Mouse (Mus musculus) heart, embryonic 16.5 days (tissue): Measurements from ENCODE around the gene Ttc25. TPM values are rescaled to one million over a fixed set of nuclear protein-coding genes. Genes with fewer than 3 reads are reported as not detected.
A peak's percentile ranks its signal among the peaks of the same experiment; 100 is the strongest.
"Not testable (repeated sequence)": the region's sequence is repeated elsewhere in the genome, so short reads cannot be mapped to it uniquely, and the experiment has no call there.

Source experiments
- ATAC-seq: fragments of 200-750 bp; cut with Nextera tagmentation; replicated peaks from 2 replicates; pipeline ENCODE4 v1.8.0; 2017; ENCODE audit warnings: moderate number of reproducible peaks; ENCODE audit not compliant: insufficient read depth, low FRiP score; ENCODE audit errors: extremely low read depth
- H3K27ac ChIP-seq: fragments of 300-500 bp; sonication (generic); 2 replicates; pipeline ENCODE4 v1.5.1; 2014; ENCODE audit warnings: mild to moderate bottlenecking, low read length, control low read depth, moderate library complexity
- H3K27me3 ChIP-seq: fragments of 300-500 bp; sonication (generic); 2 replicates; pipeline ENCODE4 v1.6.1; 2014; ENCODE audit warnings: low read length, mixed read lengths; ENCODE audit not compliant: control insufficient read depth, insufficient read depth
- H3K36me3 ChIP-seq: fragments of 300-500 bp; sonication (generic); 2 replicates; pipeline ENCODE4 v1.6.1; 2014; ENCODE audit not compliant: control insufficient read depth, insufficient read depth
- H3K4me1 ChIP-seq: fragments of 300-500 bp; sonication (generic); 2 replicates; pipeline ENCODE4 v1.6.1; 2014; ENCODE audit warnings: low read length, mixed read lengths; ENCODE audit not compliant: control insufficient read depth, insufficient read depth
- H3K4me2 ChIP-seq: fragments of 300-500 bp; sonication (generic); 2 replicates; pipeline ENCODE4 v1.6.1; 2014; ENCODE audit warnings: low read depth, mild to moderate bottlenecking, control low read depth, low read length
- H3K4me3 ChIP-seq: fragments of 300-500 bp; sonication (generic); 2 replicates; pipeline ENCODE4 v1.5.1; 2014; ENCODE audit warnings: mild to moderate bottlenecking, control low read depth, low read length
- H3K9ac ChIP-seq: fragments of 300-500 bp; sonication (generic); 2 replicates; pipeline ENCODE4 v1.6.1; 2014; ENCODE audit warnings: low read length, control low read depth
- H3K9me3 ChIP-seq: fragments of 300-500 bp; sonication (generic); replicated peaks from 2 replicates; pipeline ENCODE4 v1.6.1; 2016; ENCODE audit warnings: low read length; ENCODE audit not compliant: control insufficient read depth
- WGBS: fragments of 180-500 bp; shearing (Covaris S2); extraction: QIAGEN DNeasy Blood & Tissue Kit; methylation state at CpG from one replicate; pipeline ENCODE4 v1.1.7; 2014; 5-methylcytosine and 5-hydroxymethylcytosine counted together
- polyA plus RNA-seq: library from polyadenylated mRNA; unstranded; fragments of >200 nt; fragmentation: Nextera tagmentation; extraction: Ambion mirVana; gene quantifications from 2 replicates; pipeline ENCODE4 v1.2.1, GENCODE M21; 2015

The Ttc25 gene
- polyA plus RNA-seq, 1 experiment from 2014 or later = 0.85 TPM

DNA sequence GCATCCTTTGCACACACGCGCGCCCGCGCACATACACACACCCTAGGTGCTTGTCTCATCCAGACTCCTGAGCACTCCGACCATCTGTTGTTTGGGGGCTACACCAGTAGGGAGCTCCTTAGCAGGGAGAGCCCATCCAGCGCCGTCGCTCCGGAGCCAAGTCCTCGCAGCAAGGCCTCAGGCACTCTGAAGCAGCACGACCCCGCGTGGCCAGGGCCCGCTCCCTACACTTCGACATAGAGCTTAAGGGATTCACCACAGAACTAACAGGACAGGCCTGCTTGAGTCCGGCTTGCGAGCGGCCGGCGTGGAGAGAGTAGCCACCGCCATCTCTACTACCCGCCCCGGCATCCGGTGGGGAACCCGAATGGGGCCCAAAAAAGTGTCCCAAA, 18.3 kb upstream of the Ttc25 start:
- Histone ChIP-seq H3K27ac (peak overlapping the region; percentile 76), H3K4me2 (peak overlapping the region; percentile 70), H3K9ac (peak overlapping the region; percentile 76), H3K27me3 (no peaks in the 10 kb centered on the region), H3K36me3 (peaks cover 15% of the 10 kb centered on the region), H3K4me1 (peaks cover 32% of the 10 kb centered on the region), H3K9me3 (no peaks in the 10 kb centered on the region), H3K4me3 (peak overlapping the region; percentile 66)
- WGBS = under 1% methylated on average over 26 of the region's 26 CpGs
- peak; percentile 19 for ATAC-seq

DNA sequence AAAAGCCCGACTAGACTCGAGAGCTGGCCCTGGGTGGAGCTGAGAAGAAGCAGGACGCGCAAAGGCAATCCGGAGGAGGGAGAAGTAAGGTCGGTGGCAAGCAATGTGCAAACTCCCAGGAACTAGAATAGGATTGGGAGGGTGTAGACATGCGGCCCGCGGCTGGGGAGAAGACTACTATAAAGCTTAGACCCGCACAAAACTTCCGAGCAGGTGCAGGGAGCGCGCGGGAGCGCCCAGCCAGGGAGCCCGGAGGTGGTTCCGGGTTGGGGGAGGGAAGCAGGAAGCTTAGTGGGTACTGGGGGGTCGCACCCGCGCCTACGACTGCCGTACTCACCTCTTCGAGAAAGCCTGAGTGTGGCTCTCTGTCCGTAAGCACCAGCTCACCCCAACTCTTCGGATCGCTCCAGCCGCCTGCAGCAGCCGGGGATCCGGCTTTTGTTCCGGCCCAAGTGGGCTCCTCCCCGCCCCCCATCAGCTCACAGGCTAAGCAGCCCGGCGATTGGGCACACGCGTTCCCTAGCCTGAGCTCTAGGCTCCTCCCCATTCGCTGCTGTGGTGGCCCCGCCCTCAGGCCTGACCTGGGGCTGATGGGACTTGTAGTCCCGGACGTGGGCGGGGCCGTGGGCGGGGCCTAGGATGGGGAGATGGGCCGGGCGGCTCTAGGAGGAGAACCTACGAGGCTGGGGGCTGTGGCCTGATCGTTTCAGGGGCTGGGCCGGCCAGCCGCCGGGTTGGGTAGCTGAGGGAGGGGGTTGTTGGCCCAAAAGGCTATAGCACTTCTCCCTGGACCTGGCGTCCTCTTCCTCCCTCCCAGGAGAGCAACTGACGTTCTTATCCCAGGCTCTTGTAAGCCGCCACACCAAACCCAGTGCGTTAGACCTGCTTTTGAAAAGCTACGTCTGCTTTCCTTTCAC, 17.7 kb upstream of the Ttc25 start, which contains the start of gene Acly:
Gene Acly, minus strand, starts transcription at position 543 of the 917 bp plus-strand sequence.
- under 1% methylated on average over 54 of the region's 54 CpGs for whole genome bisulfite sequencing

DNA sequence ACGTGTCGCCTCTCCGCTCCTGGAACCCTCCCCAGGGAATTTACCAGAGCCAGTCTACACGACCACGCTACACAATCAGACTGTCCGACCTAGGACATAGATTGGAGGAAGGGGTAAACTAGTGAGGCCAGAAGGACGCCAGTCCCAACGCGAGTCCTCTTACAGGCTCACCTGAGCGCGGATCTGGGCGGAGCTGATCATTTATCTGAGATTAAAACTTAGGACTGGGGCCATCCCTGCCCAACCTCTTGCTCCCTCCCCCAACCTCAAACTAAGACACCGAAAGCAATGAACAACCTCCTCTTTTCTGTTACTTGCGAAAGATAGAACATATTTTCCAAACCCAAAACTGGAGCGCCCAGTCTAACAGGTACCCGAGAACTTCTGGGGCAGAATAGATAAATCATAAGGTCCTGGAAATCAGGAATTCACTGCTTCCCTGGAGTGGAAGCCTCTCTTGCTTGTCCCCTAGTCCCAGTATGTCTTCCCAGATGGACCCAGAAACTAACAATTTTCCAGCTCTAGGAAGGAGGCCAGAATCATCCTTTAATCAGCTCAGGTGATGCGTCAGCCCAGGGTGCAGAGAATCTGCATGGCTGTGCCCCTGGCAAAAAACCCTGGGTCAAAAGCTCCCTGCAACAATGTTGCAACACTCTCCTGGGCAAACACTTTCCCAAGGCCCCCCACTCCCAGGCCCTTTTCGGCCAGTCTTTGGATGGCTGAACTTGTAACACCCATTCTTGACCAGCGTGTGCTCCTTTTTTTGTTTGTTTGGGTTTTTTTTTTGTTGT, 16.8 kb upstream of the Ttc25 start:
- no peaks in the 10 kb centered on the region for H3K27me3 ChIP-seq
- 27% methylated on average over 19 of the region's 19 CpGs for WGBS
- no peaks in the 10 kb centered on the region for H3K9me3 ChIP-seq
- peak overlapping the region; percentile 67 for H3K27ac ChIP-seq
- ATAC-seq = peak; percentile 20; the same call in 1 of the 2 replicates
- peak overlapping the region; percentile 76 for H3K9ac ChIP-seq
- peak overlapping the region; percentile 66 for H3K4me3 ChIP-seq
- peaks cover 32% of the 10 kb centered on the region for H3K4me1 ChIP-seq
- H3K4me2 ChIP-seq = peak overlapping the region; percentile 70
- H3K36me3 ChIP-seq = peaks cover under 1% of the 10 kb centered on the region; the same call in 1 of the 2 replicates

More for the DNA sequence above, 17.7 kb upstream of the Ttc25 start, which contains the start of gene Acly:
- Histone ChIP-seq H3K9me3 (no peaks in the 10 kb centered on the region), H3K36me3 (peaks cover 9% of the 10 kb centered on the region), H3K27me3 (no peaks in the 10 kb centered on the region), H3K4me2 (peak within 1 kb of the TSS; percentile 70), H3K27ac (peak within 1 kb of the TSS; percentile 76), H3K4me3 (peak within 1 kb of the TSS; percentile 66), H3K4me1 (peaks cover 32% of the 10 kb centered on the region), H3K9ac (peak within 1 kb of the TSS; percentile 76)
- peak; percentile 100 for ATAC-seq

DNA sequence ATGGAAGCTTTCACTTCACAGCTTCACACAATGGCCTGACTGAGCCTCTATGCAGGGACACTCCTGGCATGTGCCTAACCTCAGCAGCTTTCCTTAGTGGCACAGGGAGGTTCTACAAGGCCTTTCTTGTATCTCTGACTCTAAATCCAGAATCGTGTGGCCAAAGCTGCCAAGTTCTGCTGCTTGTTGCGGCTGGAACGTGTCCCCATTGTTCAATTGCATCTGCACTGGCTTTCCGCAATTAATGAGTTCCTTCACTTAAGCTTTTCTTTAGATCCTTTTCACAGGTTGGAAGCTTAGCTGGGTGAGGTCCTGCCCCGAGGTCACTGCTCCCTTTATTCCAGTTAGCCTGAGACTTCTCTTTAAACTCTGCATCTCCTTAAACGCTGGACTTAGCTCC, 11.5 kb upstream of the Ttc25 start:
- Histone ChIP-seq H3K9me3 (no peaks in the 10 kb centered on the region), H3K4me2 (no peak overlapping the region), H3K4me3 (no peak overlapping the region), H3K9ac (no peak overlapping the region), H3K27ac (no peak overlapping the region), H3K27me3 (no peaks in the 10 kb centered on the region), H3K36me3 (no peaks in the 10 kb centered on the region), H3K4me1 (no peaks in the 10 kb centered on the region)
- 76% methylated on average over 6 of the region's 6 CpGs for WGBS
- no peak for ATAC-seq

DNA sequence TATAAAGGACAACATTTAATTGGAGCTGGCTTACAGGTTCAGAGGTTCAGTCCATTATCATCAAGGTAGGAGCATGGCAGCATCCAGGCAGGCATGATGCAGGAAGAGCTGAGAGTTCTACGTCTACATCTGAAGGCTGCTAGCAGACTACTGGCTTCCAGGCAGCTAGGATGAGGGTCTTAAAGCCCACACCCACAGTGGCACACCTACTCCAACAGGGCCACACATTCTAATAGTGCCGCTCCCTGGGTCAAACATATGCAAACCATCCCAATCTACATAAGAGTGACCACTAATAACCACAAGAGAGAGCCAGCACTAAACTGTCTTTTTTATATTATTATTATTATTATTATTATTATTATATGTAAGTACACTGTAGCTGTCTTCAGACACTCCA, 11.0 kb upstream of the Ttc25 start:
- not testable (repeated sequence) for H3K4me3 ChIP-seq, H3K4me1 ChIP-seq, H3K9me3 ChIP-seq, H3K27ac ChIP-seq, H3K27me3 ChIP-seq, H3K36me3 ChIP-seq, H3K4me2 ChIP-seq, H3K9ac ChIP-seq, ATAC-seq
- WGBS = 83% methylated on average over 2 of the region's 2 CpGs

DNA sequence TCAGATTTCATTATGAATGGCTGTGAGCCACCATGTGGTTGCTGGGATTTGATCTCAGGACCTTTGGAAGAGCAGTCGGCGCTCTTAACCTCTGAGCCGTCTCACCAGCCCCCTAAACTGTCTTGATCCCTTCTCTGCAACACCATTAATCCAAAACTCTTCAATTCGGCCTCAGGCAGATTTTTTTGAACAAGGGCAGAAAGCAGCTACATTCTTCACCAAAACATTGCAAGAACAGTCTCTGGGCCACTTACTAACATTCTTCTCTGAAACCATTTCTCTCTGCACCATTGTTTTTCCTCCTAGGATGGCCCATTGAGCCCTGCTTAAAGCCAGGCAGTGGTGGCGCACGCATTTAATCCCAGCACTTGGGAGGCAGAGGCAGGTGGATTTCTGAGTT, 10.6 kb upstream of the Ttc25 start:
- not testable (repeated sequence) for H3K36me3 ChIP-seq

DNA sequence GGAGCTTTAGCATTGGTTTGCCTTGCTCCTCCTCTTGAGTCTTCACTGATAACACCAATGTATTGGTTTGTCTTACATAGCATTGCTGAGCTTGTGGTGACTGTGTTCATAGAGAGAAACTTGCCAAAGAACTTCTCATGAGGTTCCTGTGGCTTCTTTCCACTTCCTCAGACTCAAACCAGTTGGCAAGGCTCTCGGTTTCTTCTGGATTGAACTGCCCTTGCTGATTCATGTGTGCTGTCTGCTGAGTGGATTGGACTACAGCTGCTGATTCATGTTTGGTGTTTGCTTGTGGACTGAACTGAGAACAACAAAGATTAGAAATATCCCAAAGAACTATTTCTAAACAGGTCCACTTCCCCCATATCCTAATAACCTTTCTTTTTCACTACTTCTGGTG, 9.4 kb upstream of the Ttc25 start:
- H3K4me1 ChIP-seq = no peaks in the 10 kb centered on the region
- ATAC-seq = no peak
- WGBS = 88% methylated on average over 1 of the region's 1 CpGs
- no peak overlapping the region for H3K4me2 ChIP-seq
- H3K9me3 ChIP-seq = no peaks in the 10 kb centered on the region
- H3K27me3 ChIP-seq = no peaks in the 10 kb centered on the region
- H3K9ac ChIP-seq = no peak overlapping the region
- no peak overlapping the region for H3K27ac ChIP-seq
- H3K4me3 ChIP-seq = no peak overlapping the region
- H3K36me3 ChIP-seq = no peaks in the 10 kb centered on the region

More for the DNA sequence above, 10.6 kb upstream of the Ttc25 start:
- not testable (repeated sequence) for H3K4me3 ChIP-seq, H3K4me1 ChIP-seq, H3K9me3 ChIP-seq, ATAC-seq, H3K9ac ChIP-seq, H3K4me2 ChIP-seq, H3K27ac ChIP-seq, H3K27me3 ChIP-seq
- WGBS = 77% methylated on average over 6 of the region's 6 CpGs

DNA sequence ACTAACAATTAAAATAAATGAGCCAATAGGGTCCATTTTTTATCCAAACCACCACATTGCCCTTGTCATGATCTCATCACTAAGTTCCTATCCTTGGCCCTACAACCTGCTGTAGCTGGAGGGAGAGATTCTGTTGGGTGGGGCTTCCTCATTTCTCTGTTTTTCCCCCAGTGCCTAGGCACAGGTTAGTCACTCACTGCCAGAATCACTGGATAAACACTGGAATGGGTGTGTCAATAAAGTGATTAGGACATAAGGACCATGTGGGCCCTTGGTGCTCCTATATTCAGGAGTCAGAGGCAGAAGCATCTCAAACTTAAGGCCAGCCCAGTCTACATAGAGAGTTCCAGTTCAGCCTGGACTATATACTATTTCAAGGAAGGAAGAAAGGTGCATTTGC, 8.9 kb upstream of the Ttc25 start:
- Histone ChIP-seq H3K27ac (no peak overlapping the region), H3K4me2 (no peak overlapping the region), H3K27me3 (no peaks in the 10 kb centered on the region), H3K9ac (no peak overlapping the region), H3K36me3 (no peaks in the 10 kb centered on the region), H3K9me3 (no peaks in the 10 kb centered on the region), H3K4me1 (no peaks in the 10 kb centered on the region), H3K4me3 (no peak overlapping the region)
- no peak for ATAC-seq

DNA sequence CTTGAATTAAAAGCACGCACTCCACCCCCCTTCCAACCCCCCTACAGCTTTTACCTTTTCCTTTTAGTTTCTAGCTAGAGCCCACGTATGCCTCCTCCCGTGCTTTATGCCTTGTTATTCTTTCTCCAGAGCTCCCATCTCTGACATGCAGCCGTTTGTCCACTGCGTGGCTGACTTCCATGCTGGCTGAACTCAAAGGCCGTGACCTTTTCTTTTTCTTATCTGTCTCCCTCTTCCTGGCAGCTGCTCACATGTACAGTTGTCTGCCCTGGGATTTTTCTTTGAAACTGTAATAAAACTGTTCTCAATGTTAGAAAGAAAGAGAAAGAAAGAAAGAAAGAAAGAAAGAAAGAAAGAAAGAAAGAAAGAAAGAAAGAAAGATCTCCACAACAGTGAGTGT, 4.4 kb upstream of the Ttc25 start:
- H3K27ac ChIP-seq = no peak overlapping the region
- ATAC-seq = no peak
- 29% methylated on average over 6 of the region's 6 CpGs for WGBS

More for the DNA sequence above, 4.4 kb upstream of the Ttc25 start:
- H3K4me3 ChIP-seq = no peak overlapping the region
- H3K9me3 ChIP-seq = no peaks in the 10 kb centered on the region
- H3K36me3 ChIP-seq = no peaks in the 10 kb centered on the region
- H3K9ac ChIP-seq = no peak overlapping the region
- H3K27me3 ChIP-seq = no peaks in the 10 kb centered on the region
- H3K4me2 ChIP-seq = no peak overlapping the region
- peaks cover 7% of the 10 kb centered on the region for H3K4me1 ChIP-seq
